Mouse (Mus musculus): ENCODE data around the gene Elovl1. TPM values are rescaled to one million over a fixed set of nuclear protein-coding genes. Genes with fewer than 3 reads are reported as not detected.

The Elovl1 gene
- total and polyA plus RNA-seq, 3 experiments: 45.9 to 110 (median 61.1) TPM

DNA sequence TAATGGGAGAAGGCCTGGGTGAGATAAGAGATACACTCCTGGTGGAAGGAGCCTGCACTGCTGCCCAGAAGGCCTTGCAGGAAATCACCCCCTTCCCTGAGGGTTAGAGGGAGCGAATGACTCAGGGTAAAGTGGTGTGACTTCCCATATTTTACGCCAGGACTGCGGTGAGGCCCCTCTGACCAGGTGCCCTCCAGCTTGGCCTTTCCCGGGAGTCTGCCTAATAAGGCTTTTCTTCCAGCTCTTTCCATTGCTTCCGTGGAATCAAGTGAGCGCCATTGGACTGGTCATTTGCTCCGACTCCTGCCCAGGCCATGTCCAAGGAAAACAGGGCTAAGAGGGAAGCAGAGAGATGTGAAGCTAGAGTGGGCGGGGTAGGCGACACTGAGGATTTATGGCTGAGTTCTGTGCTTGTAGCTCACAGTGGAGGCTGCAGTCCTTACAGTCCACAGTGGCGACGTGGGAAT is 37.8 kb downstream of the Elovl1 start:
- no peak overlapping the region for H3K9ac ChIP-seq (ENCODE audit: insufficient read depth, low read depth)
- no peak overlapping the region for H3K4me2 ChIP-seq (ENCODE audit: insufficient read depth, low read depth, poor library complexity, severe bottlenecking)
- no peak overlapping the region for H3K27ac ChIP-seq (ENCODE audit: insufficient read depth, low read depth)
- no peaks in the 10 kb centered on the region for H3K9me3 ChIP-seq (replicated peaks; ENCODE audit: low read length)
- in situ Hi-C loops (cut with MboI; ENCODE audit: low pct_ligation_motif_present, low pct_unique_long_range_greater_than_20kb, low sequenced_read_pairs) (no loop called here), dilution Hi-C loops (cut with MboI; ENCODE audit: extremely low pct_ligation_motif_present, extremely low pct_unique_long_range_greater_than_20kb, low sequenced_read_pairs) (no loop called here)
- peaks cover 91% of the 10 kb centered on the region for H3K27me3 ChIP-seq (replicated peaks)
- no peak for TF ChIP-seq SMC3 (IDR thresholded peaks at IDR 0.05; ENCODE audit: low read depth, low read length)
- TF ChIP-seq MEF2A (IDR thresholded peaks at IDR 0.05; ENCODE audit: borderline replicate concordance, low read depth, low read length): no peak
- TF ChIP-seq CHD1 (IDR thresholded peaks at IDR 0.05; ENCODE audit: low read depth, low read length): no peak
- TF ChIP-seq UBTF (IDR thresholded peaks at IDR 0.05; ENCODE audit: low read depth, low read length): no peak
- no peak for TF ChIP-seq ZKSCAN1 (IDR thresholded peaks at IDR 0.05; ENCODE audit: borderline replicate concordance, low read depth, low read length)
- TF ChIP-seq ZNF384 (IDR thresholded peaks at IDR 0.05; ENCODE audit: low read depth, low read length): no peak
- no peak for TF ChIP-seq USF1 (IDR thresholded peaks at IDR 0.05; ENCODE audit: low read depth, low read length)
- H3K79me2 ChIP-seq (replicated peaks; ENCODE audit: control insufficient read depth, extremely low read depth, insufficient read depth, poor library complexity, severe bottlenecking): no peaks in the 10 kb centered on the region
- no peaks in the 10 kb centered on the region for H3K4me1 ChIP-seq (ENCODE audit: control insufficient read depth in 1 of 2, insufficient read depth in 2 of 2)
- DNase-seq (ENCODE audit: extremely low read depth): no peak
- no peaks in the 10 kb centered on the region for H3K36me3 ChIP-seq (replicated peaks in 1 of 2; ENCODE audit: control insufficient read depth in 1 of 2, insufficient read depth in 1 of 2, low read length in 1 of 2)
- no peak overlapping the region for H3K4me3 ChIP-seq (replicated peaks in 1 of 3; ENCODE audit: low read depth in 2 of 3, low read length in 2 of 3, poor library complexity in 1 of 3)

DNA sequence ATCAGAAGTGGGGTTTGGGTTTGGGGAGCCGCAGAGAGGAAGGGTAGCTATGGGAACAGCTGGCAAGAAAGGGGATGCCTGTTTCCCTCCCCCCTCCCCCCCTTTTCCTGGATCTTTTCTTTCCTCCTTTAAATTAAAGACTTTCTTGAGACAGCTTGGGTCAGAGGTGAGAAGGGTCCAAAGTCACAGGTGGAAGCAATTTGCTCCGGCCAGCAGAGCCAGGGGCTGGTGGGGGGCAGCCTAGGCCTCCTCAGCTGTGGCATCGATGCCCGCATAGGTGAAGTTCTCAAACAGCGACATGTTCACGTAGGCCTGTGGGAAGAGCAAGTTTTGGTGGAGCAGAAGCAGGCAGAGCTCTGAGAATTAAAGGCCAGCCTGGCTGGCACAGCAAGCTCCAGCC is 43.4 kb downstream of the Elovl1 start:
- dilution Hi-C loops (cut with MboI; ENCODE audit: extremely low pct_ligation_motif_present, extremely low pct_unique_long_range_greater_than_20kb, low sequenced_read_pairs): no loop called here
- no peak for DNase-seq (ENCODE audit: extremely low read depth)
- H3K4me3 ChIP-seq (replicated peaks in 1 of 3; ENCODE audit: low read depth in 2 of 3, low read length in 2 of 3, poor library complexity in 1 of 3): no peak overlapping the region

DNA sequence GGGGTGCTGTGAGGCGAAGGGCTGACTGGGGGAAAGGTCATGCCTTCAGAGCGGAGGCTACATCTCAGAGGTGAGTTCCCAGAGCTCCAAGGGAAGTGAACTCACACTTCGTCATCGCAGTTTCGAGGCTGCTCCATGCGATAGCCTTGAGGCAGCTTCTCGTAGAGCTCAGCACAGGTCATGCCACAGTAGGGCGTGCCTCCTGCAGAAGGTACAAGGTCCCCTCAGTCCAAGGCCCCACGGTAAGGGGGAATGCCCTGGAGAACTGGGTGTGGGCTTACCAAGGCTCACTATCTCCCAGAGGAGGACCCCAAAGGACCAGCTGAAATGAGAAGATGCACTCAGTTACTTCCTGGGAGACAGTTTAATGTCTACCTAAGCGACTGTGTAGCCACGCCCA is 44.8 kb downstream of the Elovl1 start:
- Histone ChIP-seq H3K9ac (ENCODE audit: insufficient read depth, low read depth) (no peak overlapping the region), H3K4me1 (ENCODE audit: control insufficient read depth in 1 of 2, insufficient read depth in 2 of 2) (no peaks in the 10 kb centered on the region), H3K27me3 (replicated peaks) (peaks cover 88% of the 10 kb centered on the region), H3K79me2 (replicated peaks; ENCODE audit: control insufficient read depth, extremely low read depth, insufficient read depth, poor library complexity, severe bottlenecking) (no peaks in the 10 kb centered on the region), H3K27ac (ENCODE audit: insufficient read depth, low read depth) (no peak overlapping the region), H3K36me3 (replicated peaks in 1 of 2; ENCODE audit: control insufficient read depth in 1 of 2, insufficient read depth in 1 of 2, low read length in 1 of 2) (no peaks in the 10 kb centered on the region), H3K9me3 (replicated peaks; ENCODE audit: low read length) (peaks cover 9% of the 10 kb centered on the region), H3K4me3 (replicated peaks in 1 of 3; ENCODE audit: low read depth in 2 of 3, low read length in 2 of 3, poor library complexity in 1 of 3) (no peak overlapping the region), H3K4me2 (ENCODE audit: insufficient read depth, low read depth, poor library complexity, severe bottlenecking) (no peak overlapping the region)
- dilution Hi-C loops (cut with MboI; ENCODE audit: extremely low pct_ligation_motif_present, extremely low pct_unique_long_range_greater_than_20kb, low sequenced_read_pairs) (no loop called here), in situ Hi-C loops (cut with MboI; ENCODE audit: low pct_ligation_motif_present, low pct_unique_long_range_greater_than_20kb, low sequenced_read_pairs) (no loop called here)
- no peak for DNase-seq (ENCODE audit: extremely low read depth)
- no peak for TF ChIP-seq POLR2AphosphoS2 (IDR thresholded peaks at IDR 0.05; ENCODE audit: low read depth, low read length)
- no peak for TF ChIP-seq HCFC1 (IDR thresholded peaks at IDR 0.05; ENCODE audit: low read depth, low read length)
- TF ChIP-seq MAZ (IDR thresholded peaks at IDR 0.05; ENCODE audit: low read depth, low read length): no peak
- no peak for TF ChIP-seq MXI1 (IDR thresholded peaks at IDR 0.05; ENCODE audit: low read depth, low read length)
- no peak for TF ChIP-seq MYC (IDR thresholded peaks at IDR 0.05; ENCODE audit: low read depth, low read length)
- no peak for TF ChIP-seq RCOR1 (conservative IDR thresholded peaks at IDR 0.05; ENCODE audit: low read depth, low read length)
- no peak for TF ChIP-seq SIN3A (IDR thresholded peaks at IDR 0.05; ENCODE audit: low read length)
- no peak for TF ChIP-seq USF1 (IDR thresholded peaks at IDR 0.05; ENCODE audit: low read depth, low read length)
- TF ChIP-seq GABPA (IDR thresholded peaks at IDR 0.05; ENCODE audit: insufficient replicate concordance, low read depth, low read length): no peak
- no peak for TF ChIP-seq PAX5 (IDR thresholded peaks at IDR 0.05; ENCODE audit: low read length)
- TF ChIP-seq ETS1 (conservative IDR thresholded peaks at IDR 0.05; ENCODE audit: low read depth, low read length): no peak
- no peak for TF ChIP-seq POLR2A (IDR thresholded peaks at IDR 0.05; ENCODE audit: low read depth, low read length)
- TF ChIP-seq ZC3H11A (IDR thresholded peaks at IDR 0.05; ENCODE audit: low read depth, low read length): no peak
- no peak for TF ChIP-seq ELF1 (IDR thresholded peaks at IDR 0.05; ENCODE audit: low read depth, low read length)
- TF ChIP-seq RAD21 (IDR thresholded peaks at IDR 0.05; ENCODE audit: low read depth, low read length): no peak

More for the DNA sequence above, 43.4 kb downstream of the Elovl1 start:
- H3K4me2 ChIP-seq (ENCODE audit: insufficient read depth, low read depth, poor library complexity, severe bottlenecking): no peak overlapping the region
- TF ChIP-seq ZC3H11A (IDR thresholded peaks at IDR 0.05; ENCODE audit: low read depth, low read length) (no peak), RCOR1 (conservative IDR thresholded peaks at IDR 0.05; ENCODE audit: low read depth, low read length) (no peak), TBP (conservative IDR thresholded peaks at IDR 0.05; ENCODE audit: low read depth, low read length) (no peak), ETS1 (conservative IDR thresholded peaks at IDR 0.05; ENCODE audit: low read depth, low read length) (no peak), MEF2A (IDR thresholded peaks at IDR 0.05; ENCODE audit: borderline replicate concordance, low read depth, low read length) (no peak), MYC (IDR thresholded peaks at IDR 0.05; ENCODE audit: low read depth, low read length) (no peak), RAD21 (IDR thresholded peaks at IDR 0.05; ENCODE audit: low read depth, low read length) (no peak), HCFC1 (IDR thresholded peaks at IDR 0.05; ENCODE audit: low read depth, low read length) (no peak)
- H3K4me1 ChIP-seq (ENCODE audit: control insufficient read depth in 1 of 2, insufficient read depth in 2 of 2): no peaks in the 10 kb centered on the region
- in situ Hi-C loops (cut with MboI; ENCODE audit: low pct_ligation_motif_present, low pct_unique_long_range_greater_than_20kb, low sequenced_read_pairs): no loop called here
- H3K79me2 ChIP-seq (replicated peaks; ENCODE audit: control insufficient read depth, extremely low read depth, insufficient read depth, poor library complexity, severe bottlenecking): no peaks in the 10 kb centered on the region
- no peak overlapping the region for H3K27ac ChIP-seq (ENCODE audit: insufficient read depth, low read depth)
- peaks cover 9% of the 10 kb centered on the region for H3K9me3 ChIP-seq (replicated peaks; ENCODE audit: low read length)
- H3K27me3 ChIP-seq (replicated peaks): peaks cover 87% of the 10 kb centered on the region
- no peaks in the 10 kb centered on the region for H3K36me3 ChIP-seq (replicated peaks in 1 of 2; ENCODE audit: control insufficient read depth in 1 of 2, insufficient read depth in 1 of 2, low read length in 1 of 2)
- no peak overlapping the region for H3K9ac ChIP-seq (ENCODE audit: insufficient read depth, low read depth)
